Mouse (Mus musculus) liver, adult 2 months (tissue): ENCODE results near the gene Naa35.

Experiments used
- CTCF ChIP-seq: fragments of 200-500 bp; IDR thresholded peaks from 2 replicates; pipeline ENCODE4 v1.5.1; 2011; ENCODE audit warnings: low read depth, low read length, control low read depth
- POLR2A ChIP-seq: fragments of 200-500 bp; IDR thresholded peaks from 2 replicates; pipeline ENCODE4 v1.6.1; 2011; ENCODE audit warnings: low read length, control low read depth; ENCODE audit not compliant: insufficient read depth; ENCODE audit errors: extremely low read depth

GRCm38 (mm10) chr13:59613868-59614267, 28.8 kb downstream of the Naa35 start:
- TF ChIP-seq CTCF (no peak), POLR2A (no peak)
